Mouse (Mus musculus) kidney, adult 9 months (tissue): ENCODE measurements around the gene Tubb2b.

Experiments used
- DNase-seq: peaks from one replicate; pipeline ENCODE4 v3.0.0; 2022

The Tubb2b gene

DNA sequence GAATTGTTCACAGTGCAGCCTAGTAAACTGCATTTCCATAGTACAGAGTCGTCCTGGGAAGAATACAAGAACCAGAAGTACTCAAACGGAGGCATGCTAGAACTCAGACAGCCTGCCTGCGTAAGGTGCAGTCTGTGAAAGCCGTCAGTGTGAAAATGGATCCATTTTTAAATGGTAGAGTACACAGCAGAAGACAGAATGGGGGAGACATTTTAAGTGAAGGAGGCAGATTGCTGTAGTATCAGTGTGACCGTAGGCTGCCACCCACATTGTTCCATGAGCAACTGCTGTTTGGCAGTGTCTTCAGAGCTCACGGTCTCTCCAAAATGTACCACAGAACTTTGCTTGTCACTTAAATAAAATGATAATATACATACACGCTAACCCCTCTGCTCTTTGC is 4.0 kb upstream of the Tubb2b start:
- DNase-seq = no peak

DNA sequence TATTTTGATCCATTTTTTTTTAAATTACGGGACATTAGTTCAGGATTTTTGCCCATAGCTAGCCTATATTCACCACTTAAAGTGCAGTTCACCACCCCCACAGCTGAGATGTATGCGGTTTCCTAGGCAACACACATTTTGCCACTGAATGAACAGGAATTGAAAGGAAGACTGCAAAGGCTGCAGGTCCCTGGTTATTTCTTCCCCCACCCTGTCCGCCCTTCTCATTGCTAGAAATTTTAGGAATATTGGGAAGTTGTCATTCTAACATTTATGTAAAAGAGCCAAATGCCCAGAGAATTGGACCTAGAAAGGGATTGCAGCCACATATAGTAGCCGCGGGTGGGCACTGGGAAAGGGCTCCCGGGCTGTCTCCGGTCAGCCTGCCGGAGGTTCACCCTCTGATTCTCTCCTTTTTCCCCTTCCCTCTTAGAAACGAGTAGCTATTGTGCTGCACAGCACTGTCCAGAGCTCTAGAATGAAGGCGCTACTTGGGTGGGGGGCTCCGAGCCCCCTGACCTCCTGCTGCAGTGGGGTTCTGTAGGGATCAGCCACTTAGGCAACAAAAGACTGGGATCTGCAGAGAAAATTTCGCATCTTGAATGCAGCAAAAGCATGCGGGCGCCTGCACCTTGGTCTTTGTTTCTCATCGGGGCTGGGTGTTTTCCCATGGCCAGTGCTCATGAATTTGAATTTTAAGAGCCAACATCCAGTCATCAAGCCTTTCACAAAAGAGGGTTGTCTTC is 3.2 kb upstream of the Tubb2b start:
- no peak for DNase-seq

DNA sequence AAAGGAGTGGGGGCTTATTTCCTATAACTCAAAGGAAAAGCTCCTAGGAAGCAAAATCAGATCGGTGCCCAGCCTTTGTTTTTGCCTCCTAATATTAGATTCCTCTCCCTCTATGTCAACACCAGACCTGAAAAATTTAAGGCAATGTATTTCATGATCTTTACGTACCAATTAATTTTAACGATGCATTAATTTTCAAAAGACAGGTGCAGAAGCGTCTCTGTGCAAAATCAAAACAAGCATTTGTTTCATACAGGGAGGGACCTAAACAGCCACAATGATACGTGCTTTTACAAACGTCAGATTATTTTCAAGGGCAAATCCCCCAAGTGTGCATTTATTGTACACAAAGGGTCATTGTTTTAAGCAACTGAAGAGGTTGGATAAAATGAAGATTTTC is 2.6 kb upstream of the Tubb2b start:
- no peak for DNase-seq

DNA sequence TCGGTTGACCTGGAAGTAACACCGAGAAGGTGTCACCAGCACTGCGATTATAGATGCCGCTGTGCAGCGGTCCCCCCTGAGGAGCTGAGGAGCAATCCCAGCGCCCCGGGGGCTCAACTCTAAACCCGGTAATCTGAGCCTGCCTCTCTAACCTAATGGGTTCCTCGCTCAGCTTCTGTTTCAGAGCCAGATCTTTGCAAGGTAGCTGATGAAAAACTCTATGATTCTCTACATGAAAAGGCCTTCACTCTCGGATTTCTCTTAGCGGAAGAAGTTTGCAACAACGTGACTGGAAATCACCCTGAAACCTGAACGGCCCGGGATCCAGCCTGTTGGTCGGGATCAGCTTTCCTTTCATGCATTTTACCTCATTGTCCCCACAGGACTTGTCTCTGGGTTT is 2.0 kb upstream of the Tubb2b start:
- no peak for DNase-seq

DNA sequence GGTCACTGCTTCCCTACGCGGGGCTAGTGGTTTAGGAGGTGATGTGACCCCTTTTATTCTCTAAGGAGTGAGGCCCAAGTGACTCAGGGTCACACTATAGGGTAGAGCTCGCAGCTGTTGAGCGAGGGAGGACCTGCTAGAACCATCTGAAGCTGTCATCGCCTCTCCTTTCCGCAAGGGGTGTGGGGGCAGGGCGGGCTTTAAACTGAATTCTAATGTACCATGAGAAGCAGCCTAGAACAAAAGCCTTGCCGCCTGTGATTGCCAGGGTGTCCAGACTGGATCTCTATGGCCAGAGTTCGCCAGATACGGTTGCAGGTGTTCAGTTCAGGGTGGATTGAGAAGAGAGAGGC is 1.4 kb upstream of the Tubb2b start:
- no peak for DNase-seq

DNA sequence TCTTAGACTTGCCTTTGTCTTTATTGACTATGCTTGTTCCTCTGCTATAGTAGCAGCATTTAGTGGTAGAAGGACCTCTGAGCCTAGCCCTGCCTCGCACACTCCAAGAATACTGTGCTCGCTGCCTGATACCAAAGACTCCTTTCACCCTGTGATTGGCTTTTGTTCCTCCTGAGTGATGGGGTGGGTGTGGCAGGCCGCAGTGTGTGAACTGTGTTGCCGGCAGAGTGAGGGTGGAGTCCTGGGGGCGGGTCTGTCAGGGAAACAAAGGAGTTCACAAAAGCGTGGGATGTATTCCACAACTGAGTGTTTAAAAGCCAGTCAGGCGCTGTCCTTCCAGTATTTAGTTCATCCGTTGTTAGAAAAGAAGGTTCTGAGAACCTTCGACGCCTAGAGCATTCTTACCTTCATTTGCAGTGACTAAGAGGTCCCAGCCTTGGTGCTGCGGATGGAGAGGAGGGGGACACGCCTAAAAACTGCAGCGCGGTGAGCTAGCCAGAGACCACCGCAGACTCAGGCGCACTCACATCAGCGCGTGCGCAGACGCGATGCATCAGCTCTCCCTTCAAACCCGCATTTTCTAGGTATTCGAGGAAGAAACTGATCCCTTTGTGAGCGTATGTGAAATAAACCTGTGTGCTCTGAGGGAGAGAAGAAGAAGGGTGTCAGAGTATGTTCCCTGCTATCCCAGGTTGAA is 893 bp upstream of the Tubb2b start:
- DNase-seq = no peak

DNA sequence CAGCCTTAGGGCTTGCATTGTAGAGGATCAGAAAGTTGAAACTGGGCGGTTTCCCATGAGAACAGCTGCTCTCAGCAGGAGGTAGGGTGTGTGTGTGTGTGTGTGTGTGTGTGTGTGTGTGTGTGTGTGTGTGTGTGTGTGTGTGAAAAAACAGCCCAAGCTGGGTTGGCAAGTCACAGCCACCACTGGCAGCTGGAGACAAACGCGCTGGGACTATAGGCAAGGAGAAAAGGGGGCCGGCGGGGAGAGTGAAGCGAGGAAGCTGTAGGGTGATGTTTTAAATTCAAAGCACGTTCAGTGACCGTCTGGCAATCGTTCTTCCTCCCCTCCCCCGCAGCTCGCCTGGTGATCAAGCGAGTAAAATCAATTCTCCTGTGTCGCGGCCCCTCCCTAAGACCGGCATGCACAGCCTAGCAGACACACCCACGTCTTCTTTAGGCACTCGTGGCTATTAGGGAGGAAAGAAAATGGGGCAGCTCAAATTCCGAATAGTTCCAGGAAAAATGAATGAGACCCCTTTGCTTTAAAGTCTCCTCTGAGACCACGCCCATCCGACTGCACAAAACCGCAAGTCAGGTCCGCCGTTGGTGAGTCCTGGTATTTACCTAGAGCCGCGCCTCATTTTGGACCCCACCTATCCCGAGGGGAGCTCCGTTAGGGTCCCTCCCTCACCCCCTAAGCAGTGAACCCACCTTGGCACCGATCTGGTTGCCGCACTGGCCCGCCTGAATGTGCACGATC is 611 bp downstream of the Tubb2b start:
- peak; percentile 73 for DNase-seq

DNA sequence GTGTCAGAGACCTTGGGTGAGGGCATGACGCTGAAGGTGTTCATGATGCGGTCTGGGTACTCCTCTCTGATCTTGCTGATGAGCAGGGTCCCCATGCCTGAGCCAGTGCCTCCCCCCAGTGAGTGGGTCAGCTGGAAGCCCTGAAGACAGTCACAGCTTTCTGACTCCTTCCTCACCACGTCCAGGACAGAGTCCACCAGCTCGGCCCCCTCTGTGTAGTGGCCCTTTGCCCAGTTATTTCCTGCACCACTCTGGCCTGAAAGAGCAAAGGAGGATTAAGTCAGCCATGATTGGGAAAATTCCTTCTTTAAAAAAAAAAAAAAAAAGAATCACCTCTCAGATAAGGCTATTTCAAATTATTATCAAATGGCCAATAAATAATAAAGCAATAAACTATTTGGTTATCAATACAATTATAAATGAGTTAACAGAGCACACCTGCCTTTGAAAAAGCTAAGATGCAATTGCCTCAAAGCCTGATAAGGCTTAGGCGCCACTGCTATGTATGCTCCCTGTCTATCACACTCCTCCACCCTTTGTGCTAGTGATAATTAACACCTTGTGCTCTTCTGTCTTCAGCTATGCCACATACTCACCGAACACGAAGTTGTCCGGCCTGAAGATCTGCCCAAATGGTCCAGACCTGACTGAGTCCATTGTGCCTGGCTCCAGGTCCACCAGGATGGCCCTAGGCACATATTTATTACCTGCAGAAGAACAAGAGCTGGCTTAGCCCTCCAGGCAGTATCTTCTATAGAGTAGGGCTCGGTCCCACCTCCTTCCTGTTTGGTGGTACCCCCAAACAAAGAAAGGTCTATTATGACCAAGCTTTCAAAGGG is 1.8 kb downstream of the Tubb2b start:
- DNase-seq = no peak

DNA sequence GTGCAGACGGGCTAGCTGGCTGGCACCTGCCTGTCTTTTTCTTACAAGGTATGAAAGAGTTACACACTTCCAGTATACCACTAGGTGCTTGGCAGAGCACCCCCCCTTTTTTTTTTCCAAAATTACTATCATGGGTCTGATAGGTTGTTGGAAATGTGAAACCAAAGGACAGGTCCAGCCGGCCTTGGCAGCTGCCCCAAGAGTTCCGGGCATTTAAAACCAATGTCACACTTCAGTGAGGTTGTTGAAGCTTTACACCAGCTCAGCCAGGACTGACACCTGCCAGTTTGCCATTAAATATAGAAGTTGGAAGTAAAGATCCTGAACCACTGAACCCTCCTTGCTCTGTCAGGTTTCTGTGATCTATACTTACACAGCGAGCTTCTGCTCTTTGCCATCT is 4.6 kb downstream of the Tubb2b start:
- peak; percentile 71 for DNase-seq

DNA sequence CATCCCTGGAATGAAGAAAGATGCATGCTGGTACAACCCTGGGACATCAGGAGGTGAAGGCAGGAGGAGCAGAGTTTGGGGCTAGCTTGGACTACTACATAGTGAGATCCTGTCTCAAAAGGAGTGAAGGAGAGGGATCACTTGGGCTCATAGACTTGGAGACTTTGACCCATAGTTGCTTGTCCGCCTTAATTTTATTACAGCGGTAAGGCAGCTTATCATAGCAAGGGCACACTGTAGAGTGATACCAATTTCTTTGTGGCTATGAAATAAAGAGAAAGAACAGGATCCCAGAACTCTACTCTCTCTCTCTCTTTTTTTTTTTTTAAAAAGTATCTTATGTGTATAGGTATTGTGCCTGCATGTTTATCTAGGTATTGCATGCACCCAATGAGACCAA is 9.7 kb downstream of the Tubb2b start:
- no peak for DNase-seq

DNA sequence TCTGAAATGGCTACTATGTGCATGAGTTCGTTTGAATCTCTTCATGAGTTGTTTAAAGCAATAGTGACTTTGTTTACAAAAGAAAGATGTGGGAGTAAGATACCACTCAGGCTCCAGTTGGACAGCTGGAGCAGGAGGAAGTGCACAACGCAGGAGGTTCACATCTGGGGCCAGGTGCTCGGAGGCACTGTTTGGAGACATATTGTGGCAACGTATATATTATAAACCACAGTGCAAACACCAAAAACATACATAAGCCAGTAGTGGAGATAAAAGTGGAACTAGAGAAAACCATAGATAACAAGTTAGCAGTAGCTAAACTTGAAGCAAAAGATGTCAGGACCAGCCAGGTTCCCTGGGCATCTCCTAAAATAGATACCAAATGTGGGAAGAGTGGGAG is 10.9 kb downstream of the Tubb2b start:
- no peak for DNase-seq

DNA sequence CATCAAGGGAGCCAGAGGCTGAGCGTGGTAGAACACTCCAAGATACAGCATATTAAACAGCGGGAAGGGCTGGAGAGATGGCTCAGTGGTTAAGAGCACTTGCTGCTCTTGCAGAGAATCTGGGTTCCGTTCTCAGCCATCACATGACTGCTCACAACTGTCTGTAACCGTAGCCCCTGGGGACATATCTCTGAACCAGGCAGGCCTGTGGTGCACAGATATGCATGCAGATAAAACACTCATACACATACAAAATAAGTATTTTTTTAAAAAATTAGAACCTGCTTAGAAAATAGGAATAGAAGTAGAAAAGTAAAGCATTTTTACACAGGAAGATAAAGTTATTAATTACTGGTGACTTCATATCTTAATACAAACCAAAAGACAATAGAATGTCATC is 11.4 kb downstream of the Tubb2b start:
- DNase-seq = no peak

DNA sequence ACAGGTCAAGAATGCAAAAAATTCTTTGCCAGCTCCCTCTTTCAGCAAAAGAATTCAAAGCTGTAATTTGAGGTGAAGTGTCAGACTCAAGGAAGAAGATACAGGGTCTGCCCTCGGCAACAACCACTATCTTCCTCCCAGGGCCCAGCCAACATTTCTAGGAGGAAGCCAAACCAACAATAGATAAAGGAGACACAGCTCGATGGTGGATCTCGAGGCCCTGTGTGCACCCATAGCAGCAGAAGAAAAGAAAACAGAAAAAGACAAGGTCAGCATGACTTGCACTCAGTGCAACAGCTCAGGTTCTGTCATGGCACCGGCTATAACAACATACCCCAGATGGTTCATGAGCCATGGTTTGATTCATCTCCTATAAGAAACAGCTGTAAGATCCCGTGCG is 13.8 kb downstream of the Tubb2b start:
- DNase-seq = no peak

DNA sequence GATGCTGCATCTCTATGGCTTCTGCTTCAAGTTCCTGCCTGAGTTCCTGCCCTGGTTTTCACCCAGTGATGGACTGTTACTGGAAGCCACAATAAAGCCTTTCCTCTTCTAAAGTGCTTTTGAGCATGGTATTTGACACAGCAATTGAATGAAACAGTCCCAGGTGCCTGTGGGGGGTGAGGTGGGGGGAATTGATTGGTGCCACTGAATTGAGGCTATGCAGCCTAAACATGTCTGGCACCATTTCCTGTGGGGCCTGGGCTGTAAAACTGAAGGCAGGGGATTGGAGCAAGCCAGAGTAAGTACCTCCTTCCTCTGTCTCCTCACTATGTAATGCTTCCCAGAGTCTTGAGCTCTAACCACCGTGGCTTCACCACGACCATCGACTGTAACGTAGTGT is 15.6 kb downstream of the Tubb2b start:
- no peak for DNase-seq

DNA sequence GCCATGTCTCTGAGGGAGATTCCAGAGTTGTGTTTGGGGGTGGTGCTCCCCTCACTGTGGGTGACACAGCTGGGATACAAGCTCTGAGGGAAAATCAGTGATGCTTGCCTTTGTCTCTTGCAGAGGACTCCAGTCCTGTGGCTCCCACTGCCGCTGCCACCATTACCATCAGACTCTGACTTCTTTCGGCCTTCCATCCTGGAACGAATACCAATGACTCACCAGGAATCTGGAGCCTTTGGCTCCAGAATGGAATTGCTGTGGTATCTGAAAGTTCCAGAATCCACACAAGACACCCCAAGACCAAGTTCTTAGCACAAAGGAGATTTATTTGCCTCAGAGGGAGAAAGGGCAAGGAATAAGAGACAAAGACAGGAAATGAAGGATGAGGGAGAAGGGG is 17.2 kb downstream of the Tubb2b start:
- no peak for DNase-seq

DNA sequence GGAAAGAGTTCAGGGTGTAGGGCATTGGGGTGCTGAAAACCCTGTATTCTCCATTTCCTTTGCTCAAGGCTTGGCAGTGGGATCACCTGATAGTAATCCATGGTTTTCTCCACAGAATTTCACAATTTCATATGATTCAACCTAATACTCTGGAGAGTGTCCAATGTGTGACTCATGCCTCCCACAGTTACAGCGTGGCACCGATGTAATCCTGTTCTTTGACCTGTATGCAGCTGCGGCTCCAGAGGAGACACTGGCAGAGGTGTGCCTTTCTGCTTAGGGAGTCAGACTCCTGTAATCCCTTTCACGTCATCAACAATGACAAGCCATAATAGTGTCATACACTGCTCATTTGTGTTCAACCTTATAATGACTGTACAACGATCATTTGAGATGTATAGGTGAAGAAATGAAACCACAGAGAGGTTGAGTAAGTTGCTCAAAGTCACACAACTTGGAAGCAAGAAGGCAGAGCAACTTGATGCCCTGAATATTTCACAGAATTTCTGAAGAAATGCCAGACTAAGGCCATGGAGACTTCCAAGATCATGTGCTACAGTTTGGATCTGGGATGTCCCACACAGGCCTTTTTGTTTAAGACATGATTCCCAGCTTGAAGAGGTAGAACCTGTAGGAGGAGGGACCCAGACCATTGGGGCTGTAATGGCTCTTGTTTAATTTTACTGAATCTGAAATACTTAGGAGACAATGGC is 17.7 kb downstream of the Tubb2b start:
- DNase-seq = no peak

DNA sequence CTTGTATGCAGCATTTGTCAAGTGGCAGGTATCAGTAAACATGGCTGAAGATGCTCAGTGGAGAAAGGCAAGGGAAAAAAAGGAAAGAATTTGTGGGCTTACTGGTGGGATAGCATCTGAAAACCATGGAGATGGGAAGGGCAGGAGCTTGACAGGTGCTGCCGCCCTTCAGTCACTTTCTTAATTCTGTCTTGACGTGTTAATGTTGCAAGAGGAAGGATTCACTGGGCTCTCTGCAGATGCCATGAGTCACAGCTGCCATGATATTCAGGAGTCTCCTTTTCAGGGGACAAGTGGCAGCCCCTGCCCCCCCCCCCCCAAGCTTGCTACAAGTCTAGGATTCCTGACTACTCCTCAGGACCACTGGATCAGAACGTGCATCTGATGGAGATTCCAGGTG is 18.4 kb downstream of the Tubb2b start:
- DNase-seq = no peak

DNA sequence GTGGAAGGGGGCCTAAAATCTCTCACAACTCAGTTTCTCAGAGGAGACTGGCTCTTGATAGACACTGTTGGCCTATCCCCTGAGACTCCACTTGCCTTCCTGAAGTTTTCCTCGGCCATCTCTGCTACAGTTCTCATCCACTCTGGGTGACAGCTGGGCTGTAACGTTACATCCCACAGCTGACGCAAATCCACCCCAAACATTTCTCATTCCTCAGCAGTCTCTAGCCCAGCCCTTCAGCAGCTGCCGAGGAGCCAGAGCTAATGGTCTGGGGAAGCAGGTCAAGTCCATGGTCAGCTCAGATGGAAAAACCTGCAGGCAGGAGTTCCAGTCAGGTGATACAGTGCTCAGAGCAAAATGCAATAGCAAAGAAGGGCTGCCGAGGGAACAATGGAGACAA is 19.2 kb downstream of the Tubb2b start:
- DNase-seq = no peak

DNA sequence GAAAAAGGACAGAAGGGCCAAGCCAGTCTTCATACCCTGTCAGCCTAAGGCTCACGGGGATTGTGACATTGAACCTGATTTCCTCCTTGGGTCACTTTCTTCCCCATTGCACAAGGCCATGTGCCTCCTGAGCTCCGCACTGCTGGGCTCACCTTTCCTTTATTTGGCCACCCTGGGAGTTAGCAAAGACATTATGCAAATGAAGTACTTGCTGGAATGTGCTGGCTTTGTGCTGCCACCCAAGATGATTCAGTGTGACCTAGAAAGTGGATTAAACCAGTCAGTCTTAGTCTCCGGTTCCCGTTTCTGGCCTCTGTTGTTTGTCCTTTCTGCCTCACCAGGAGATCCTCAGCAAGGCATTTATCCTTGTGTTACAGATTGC is 20.6 kb downstream of the Tubb2b start:
- peak; percentile 76 for DNase-seq

DNA sequence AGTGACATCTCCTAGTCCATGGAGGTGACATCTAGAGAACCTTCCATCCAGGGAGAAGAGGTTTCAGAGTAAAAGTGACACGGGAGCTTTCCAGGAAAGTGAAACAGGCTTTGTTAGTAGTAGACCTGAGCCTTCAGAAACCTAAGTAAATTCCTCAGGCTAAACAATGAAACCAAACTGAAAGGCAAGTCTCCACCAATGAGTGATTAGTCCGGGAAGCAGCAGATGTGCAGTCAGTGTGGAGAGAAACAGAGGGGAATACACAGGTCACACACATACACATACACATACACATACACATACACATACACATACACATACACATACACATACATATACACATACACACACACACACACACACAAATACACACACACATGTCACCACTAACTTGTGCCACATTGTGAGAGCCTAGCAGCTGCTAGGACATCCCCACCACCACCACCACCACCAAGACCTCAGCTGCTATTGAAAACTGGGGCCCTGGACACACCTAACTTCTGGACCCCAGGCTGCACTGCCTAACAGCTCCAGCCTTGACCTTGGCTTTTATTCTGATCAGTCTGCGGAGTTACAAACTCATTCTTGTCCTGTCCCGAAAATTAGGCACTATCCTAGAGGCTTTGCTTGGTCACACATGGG is 21.1 kb downstream of the Tubb2b start:
- no peak for DNase-seq

DNA sequence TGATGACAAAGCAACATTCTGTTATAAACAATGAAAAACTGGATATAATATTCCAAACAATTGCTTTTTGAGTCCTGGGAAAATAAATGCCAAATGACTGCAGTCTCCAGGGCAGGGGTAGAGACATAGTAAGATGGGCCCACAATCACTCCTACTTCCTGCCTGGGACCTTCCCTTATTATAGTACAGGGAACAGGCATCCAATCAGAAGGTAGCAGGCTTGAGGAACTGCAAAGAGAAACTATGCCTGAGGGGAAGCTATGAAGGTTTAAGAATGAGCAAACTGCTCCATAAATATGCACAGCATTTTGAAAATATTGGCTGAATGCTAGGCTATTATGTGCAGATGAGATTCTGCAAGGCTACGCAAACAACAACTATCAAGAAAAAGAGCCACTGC is 23.3 kb downstream of the Tubb2b start:
- DNase-seq = no peak

DNA sequence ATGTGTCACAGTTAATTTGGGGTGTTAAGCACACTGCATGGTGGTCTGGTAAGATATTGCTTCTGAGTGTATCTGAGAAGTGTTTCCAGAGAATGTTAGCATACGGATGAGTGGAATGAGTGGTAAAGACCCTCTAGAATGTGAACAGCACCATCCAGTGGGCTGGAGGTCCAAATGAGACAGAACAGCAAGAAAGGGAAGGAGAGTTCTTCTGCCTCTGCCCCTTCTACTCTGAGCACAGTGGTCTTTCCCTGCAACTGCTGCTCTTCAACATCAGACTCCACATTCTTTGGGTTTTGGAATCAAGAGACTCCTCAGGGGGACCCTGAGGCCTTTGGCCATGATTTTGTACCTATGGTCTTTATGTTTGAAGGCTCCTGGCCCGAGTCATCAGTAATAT is 24.0 kb downstream of the Tubb2b start:
- DNase-seq = no peak
